Mouse (Mus musculus) hindbrain, embryonic 14.5 days (tissue): Measurements from ENCODE around the gene Crhr2. TPM values are rescaled to one million over a fixed set of nuclear protein-coding genes. Genes with fewer than 3 reads are reported as not detected.

Experiments used
- ATAC-seq: fragments of 200-750 bp; cut with Nextera tagmentation; 2 replicates; pipeline ENCODE4 v1.8.0; 2017; ENCODE audit warnings: moderate number of reproducible peaks, mild to moderate bottlenecking, moderate TSS enrichment, moderate library complexity; ENCODE audit not compliant: low FRiP score
- DNase-seq: peaks from one replicate; pipeline ENCODE4 v3.0.0-alpha.2; 2015; ENCODE audit warnings: low spot score
- H3K27ac ChIP-seq: fragments of 300-500 bp; sonication (generic); 2 replicates; pipeline ENCODE4 v1.5.1; 2014; ENCODE audit warnings: mild to moderate bottlenecking, moderate library complexity
- H3K27me3 ChIP-seq: fragments of 300-500 bp; sonication (generic); 2 replicates; pipeline ENCODE4 v1.6.1; 2014; ENCODE audit warnings: mild to moderate bottlenecking, low read length, mixed read lengths; ENCODE audit not compliant: control insufficient read depth, insufficient read depth
- H3K36me3 ChIP-seq: fragments of 300-500 bp; sonication (generic); replicated peaks from 2 replicates; pipeline ENCODE4 v1.6.1; 2014; ENCODE audit not compliant: control insufficient read depth, insufficient read depth
- H3K4me1 ChIP-seq: fragments of 300-500 bp; sonication (generic); replicated peaks from 2 replicates; pipeline ENCODE4 v1.6.1; 2014; ENCODE audit warnings: antibody characterized with exemption, low read length, mixed read lengths; ENCODE audit not compliant: control insufficient read depth, insufficient read depth
- H3K4me2 ChIP-seq: fragments of 300-500 bp; sonication (generic); replicated peaks from 2 replicates; pipeline ENCODE4 v1.6.1; 2014; ENCODE audit warnings: mild to moderate bottlenecking, moderate library complexity
- H3K4me3 ChIP-seq: fragments of 300-500 bp; sonication (generic); replicated peaks from 2 replicates; pipeline ENCODE4 v1.5.1; 2014; ENCODE audit warnings: mild to moderate bottlenecking, low read length
- H3K9ac ChIP-seq: fragments of 300-500 bp; sonication (generic); 2 replicates; pipeline ENCODE4 v1.6.1; 2014
- H3K9me3 ChIP-seq: fragments of 300-500 bp; sonication (generic); 2 replicates; pipeline ENCODE4 v1.6.1; 2016; ENCODE audit warnings: low read length; ENCODE audit not compliant: control insufficient read depth
- WGBS: fragments of 180-500 bp; shearing (Covaris S2); extraction: QIAGEN DNeasy Blood & Tissue Kit; methylation state at CpG from one replicate; pipeline ENCODE4 v1.1.7; 2014; 5-methylcytosine and 5-hydroxymethylcytosine counted together
- polyA plus RNA-seq: library from polyadenylated mRNA; unstranded; fragments of >200 nt; fragmentation: Nextera tagmentation; extraction: Ambion mirVana; gene quantifications from 2 replicates; pipeline ENCODE4 v1.2.1, GENCODE M21; 2014

The Crhr2 gene
- polyA plus RNA-seq, 1 experiment from 2014 or later: 1.3 TPM

DNA sequence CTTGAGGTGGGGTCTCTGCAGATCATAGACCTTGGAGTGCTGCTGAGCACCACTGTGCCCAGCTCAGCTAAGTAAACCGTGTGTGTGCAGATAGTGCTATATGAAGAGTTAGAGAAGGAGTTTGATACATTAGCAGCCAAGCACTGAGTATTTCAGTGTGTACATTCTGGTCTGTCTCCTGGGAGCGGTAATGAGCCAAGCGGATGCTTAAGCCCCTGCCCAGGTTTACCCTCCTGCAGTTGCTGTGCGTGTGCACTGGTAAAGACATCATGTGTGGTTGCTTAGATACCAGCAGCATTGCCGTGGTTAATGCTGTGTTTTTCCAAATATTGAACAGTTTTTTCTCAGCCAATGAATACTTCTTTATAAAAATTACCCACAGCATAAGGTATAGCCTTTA lies 88.3 kb downstream of the Crhr2 start:
- Histone ChIP-seq H3K4me1 (peaks cover 11% of the 10 kb centered on the region), H3K36me3 (peaks cover 25% of the 10 kb centered on the region), H3K9ac (no peak overlapping the region), H3K4me3 (no peak overlapping the region), H3K9me3 (no peaks in the 10 kb centered on the region), H3K4me2 (no peak overlapping the region), H3K27me3 (no peaks in the 10 kb centered on the region), H3K27ac (no peak overlapping the region)
- DNase-seq (no peak), ATAC-seq (no peak; the same call in 1 of the 2 replicates)
- 58% methylated on average over 5 of the region's 5 CpGs for WGBS

DNA sequence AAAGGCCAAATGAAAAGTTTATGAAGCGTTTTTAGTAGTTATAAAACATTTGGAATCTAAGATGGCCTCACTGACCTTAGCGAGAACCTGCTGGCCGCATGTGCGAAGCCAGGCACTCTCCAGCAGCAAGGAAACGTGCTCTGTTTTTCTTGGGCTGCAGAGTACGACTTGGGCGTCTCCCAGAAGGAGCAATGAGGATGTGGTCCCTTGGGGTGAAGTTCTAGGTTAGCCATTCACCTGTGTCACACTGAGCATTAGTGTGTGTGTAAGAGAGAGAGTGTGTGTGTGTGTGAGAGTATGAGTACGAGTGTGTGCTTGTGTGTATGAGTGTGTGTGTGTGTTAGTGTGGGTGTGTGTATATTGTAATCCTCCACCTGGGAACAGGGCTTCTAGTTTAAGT lies 89.6 kb downstream of the Crhr2 start:
- Histone ChIP-seq H3K9me3 (no peaks in the 10 kb centered on the region), H3K4me3 (no peak overlapping the region), H3K4me1 (peaks cover 19% of the 10 kb centered on the region), H3K27ac (no peak overlapping the region), H3K27me3 (no peaks in the 10 kb centered on the region), H3K4me2 (no peak overlapping the region), H3K9ac (no peak overlapping the region), H3K36me3 (peaks cover 14% of the 10 kb centered on the region)
- DNase-seq (no peak), ATAC-seq (no peak)
- WGBS: 87% methylated on average over 8 of the region's 8 CpGs

Other genes with a start within 250 kb of the Crhr2 start
- gene Nod1, start 160.4 kb downstream of the Crhr2 start, polyA plus RNA-seq: 2.7 and 3.3 TPM in 2 replicates
- 14.8 and 15.2 TPM in 2 replicates for gene Ggct, start 140.1 kb downstream of the Crhr2 start, polyA plus RNA-seq
- 205 and 221 TPM in 2 replicates for gene Gars, start 95.0 kb downstream of the Crhr2 start, polyA plus RNA-seq
- not detected in 2 replicates for gene Inmt, start 42.0 kb upstream of the Crhr2 start, polyA plus RNA-seq
- 12.9 and 14.2 TPM in 2 replicates for gene Mindy4, start 70.4 kb upstream of the Crhr2 start, polyA plus RNA-seq
- gene Aqp1, start 203.4 kb upstream of the Crhr2 start, polyA plus RNA-seq: 3.6 and 6.5 TPM in 2 replicates
- gene Ghrhr, start 243.3 kb upstream of the Crhr2 start, polyA plus RNA-seq: not detected in 2 replicates